Mouse (Mus musculus) heart, postnatal 4 days (tissue): ENCODE measurements around the gene Pcdh15. TPM values are rescaled to one million over a fixed set of nuclear protein-coding genes. Genes with fewer than 3 reads are reported as not detected.

Experiments used
- DNase-seq: peaks from one replicate; pipeline ENCODE4 v3.0.0; 2021
- total RNA-seq, 2 experiments: library from RNA; stranded (reverse); gene quantifications; 2 replicates each; pipeline ENCODE4 v1.2.3; 2021

Pcdh15 gene
- under 1 TPM; 0.54 to 0.74 TPM for total RNA-seq

- DNase-seq = peak; percentile 9
Observed at GRCm38 (mm10) chr10:73098966-73099845, at the start of gene Pcdh15. TSS of gene Pcdh15 (plus strand) at chr10:73099342.

GRCm38 (mm10) chr10:73052074-73052473 is 47.1 kb upstream of the Pcdh15 start:
- DNase-seq = no peak

GRCm38 (mm10) chr10:73059726-73060230 is 39.4 kb upstream of the Pcdh15 start:
- DNase-seq = no peak

DNA sequence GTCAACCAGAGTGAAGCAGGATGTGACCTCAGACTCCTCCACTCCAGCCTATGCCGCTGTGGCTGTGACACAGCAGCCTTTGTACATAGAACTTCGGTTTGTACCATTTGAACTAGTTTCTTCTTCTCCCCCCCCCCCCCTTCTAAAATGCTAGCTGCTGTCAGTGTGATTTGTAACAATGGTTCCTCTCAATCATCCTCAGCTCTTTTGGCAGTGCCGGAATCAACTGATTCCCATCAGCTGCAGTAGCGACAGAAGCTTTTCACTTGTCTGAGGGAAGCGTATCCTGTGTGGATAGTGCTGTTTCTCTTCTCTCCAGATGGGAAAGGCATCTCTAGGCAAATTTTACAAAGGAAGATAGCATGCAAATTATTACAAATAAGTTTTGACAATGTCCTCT is 12.4 kb upstream of the Pcdh15 start:
- DNase-seq = no peak

- no peak for DNase-seq
Observed at GRCm38 (mm10) chr10:73096531-73097135, 2.5 kb upstream of the Pcdh15 start.

- no peak for DNase-seq
Observed at GRCm38 (mm10) chr10:73097176-73097575, 2.0 kb upstream of the Pcdh15 start.

GRCm38 (mm10) chr10:73097979-73098378 is 1.2 kb upstream of the Pcdh15 start:
- DNase-seq = peak; percentile 72

GRCm38 (mm10) chr10:73099846-73100241 is 702 bp downstream of the Pcdh15 start:
- no peak for DNase-seq

- DNase-seq = peak; percentile 26
Observed at GRCm38 (mm10) chr10:73103383-73103994, 4.3 kb downstream of the Pcdh15 start.

GRCm38 (mm10) chr10:73105893-73106292 is 6.8 kb downstream of the Pcdh15 start:
- peak; percentile 54 for DNase-seq

DNA sequence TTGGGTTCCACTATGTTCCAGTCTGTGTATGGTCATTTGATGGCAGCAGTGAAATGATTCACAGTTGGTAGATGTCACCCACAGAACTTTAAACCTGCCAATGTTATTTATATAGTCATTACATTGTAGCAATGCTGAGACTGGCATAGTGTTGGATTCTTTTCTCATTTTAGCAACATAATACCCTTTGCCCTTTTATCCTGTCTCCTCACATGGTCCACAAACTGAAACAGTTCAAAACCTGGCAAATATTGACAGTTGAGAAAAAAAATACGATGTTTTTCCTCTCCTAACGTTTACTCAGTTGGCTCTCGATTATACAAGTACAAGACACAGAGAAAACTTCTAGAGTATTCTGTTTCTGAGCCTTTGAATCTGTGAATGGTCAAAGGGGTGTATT is 38.8 kb downstream of the Pcdh15 start:
- DNase-seq = no peak

- DNase-seq = no peak
Observed at GRCm38 (mm10) chr10:73147543-73147942, 48.4 kb downstream of the Pcdh15 start.

DNA sequence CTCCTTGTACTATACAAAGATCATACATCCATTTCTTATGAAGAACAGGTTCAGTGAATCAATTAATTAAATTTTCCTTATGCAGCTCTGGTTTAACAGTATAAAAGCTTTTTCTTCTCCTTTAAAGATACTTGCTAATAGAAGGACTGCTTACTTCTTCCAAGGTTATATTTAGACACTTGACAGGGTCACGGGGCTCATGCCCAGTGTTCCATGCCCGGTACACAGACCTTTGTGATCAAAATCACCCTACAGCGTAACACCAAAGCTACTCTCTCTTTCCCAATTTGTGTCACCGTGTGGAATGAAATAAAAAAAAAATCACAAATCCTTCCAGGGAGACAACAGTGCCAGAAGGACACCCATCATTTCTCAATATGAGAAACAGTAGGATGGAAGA is 48.8 kb downstream of the Pcdh15 start:
- DNase-seq = no peak

DNA sequence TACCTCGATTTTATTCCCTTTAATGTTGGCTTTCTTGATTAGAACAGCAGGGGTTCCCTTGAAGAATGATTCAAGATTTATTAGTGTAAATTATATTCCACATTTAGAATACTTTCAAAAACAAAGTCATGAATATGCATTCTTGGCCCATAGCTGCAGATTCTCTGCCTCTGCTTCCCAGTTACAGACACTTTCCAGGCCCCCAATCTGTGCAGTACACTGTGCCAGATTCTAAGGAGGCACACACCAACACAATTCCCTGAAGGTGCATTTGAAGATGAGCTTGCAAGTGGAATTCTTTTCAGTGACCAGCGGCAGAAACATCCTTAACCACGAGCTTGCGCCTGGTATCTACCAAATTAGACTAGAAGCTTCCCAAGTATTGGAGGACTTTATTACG is 55.4 kb downstream of the Pcdh15 start:
- DNase-seq = no peak

- no peak for DNase-seq
Observed at GRCm38 (mm10) chr10:73161757-73162156, 62.6 kb downstream of the Pcdh15 start.

DNA sequence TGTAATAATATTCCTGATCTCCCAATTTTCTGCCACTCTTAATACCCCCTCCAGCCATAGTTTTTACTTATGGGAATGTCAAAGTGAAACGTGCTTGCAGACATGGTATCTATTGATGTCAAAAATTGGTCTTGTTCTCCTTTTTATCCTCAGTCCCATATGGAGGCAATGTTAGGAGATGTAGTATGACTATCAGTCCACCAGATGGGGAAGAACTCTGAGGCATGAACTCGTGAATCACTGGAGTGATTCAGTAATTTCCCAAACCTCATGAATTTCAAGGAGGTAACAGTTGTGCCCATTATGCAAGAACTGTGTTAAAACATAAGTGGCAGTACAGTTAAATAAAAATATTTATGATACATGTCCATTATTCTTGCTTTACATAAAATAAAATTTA is 116.9 kb downstream of the Pcdh15 start:
- DNase-seq = no peak

- no peak for DNase-seq
Observed at GRCm38 (mm10) chr10:73242294-73242693, 143.2 kb downstream of the Pcdh15 start.

DNA sequence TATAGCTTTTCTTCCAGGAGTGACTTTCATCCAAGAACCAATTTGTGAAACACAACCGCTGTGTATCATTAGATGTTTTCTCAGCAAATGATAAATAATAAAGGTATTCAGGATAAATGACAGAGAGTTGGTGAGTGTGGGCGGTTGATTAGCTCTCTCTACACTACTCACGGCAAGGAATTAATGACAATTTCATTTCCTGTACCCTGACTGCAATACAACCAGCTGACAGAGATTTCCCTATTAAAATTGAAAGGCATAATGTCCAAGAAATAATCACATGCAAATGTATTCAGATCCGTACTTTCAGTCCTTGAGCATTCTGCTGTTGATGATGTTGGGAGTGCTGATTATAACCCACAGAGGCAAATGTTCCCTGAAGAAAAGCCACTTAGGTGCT is 181.3 kb downstream of the Pcdh15 start:
- DNase-seq = no peak

DNA sequence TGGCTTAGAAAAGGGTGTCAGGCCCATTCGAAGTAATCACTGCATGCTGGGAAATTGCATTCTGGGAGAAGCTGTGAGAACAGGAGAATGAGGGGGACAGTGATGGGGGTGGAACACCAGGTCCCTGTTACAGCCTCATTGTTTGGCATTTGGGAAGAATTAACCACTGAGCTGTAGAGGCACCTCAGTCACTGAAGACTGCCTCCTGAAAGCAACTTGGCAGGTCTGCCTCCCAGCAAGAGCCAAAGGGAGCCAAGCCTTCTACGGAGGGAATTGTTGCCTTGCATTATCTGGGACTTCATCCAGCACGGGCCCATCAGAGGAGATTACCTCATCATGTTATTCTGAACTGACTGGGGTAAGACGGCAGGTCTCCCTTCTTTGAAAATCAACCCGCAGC is 197.3 kb downstream of the Pcdh15 start:
- peak; percentile 12 for DNase-seq

DNA sequence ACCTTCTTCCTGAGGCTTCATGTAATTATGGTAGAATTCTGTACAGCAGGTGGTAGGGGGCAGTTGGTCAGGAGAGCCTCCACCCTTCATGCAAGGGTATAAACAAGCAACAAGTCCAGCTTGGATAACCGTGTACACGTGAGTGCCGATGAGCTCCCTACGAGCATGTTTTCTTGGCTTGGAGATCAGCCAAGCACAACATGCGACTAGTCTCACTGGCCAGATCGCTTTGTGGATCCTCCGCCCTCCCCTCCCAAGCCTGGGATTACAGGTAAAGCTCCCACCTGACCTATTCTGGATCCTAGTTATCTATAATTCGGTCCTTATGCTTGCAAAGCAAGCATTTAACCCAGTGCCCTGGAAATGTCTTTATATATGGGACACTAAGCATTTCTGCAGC is 202.8 kb downstream of the Pcdh15 start:
- DNase-seq = no peak

DNA sequence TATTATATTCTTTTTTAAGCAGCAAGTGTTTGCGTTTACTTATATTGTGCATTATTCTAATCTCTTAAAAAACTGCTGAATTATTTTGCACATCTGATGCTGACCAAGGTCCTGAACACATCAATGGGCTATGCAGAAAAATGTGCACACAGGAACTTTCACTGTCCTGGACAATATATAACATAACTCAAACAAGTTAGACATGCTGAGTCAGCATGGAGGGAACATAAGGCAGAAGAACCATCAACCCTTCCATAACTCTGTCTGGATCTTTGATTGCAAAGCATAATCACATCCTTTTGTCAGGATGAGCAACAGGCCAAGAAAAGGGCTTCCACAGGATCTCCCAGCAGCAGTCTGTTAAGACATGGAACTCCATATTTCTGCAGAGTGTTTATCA is 207.5 kb downstream of the Pcdh15 start:
- DNase-seq = no peak

GRCm38 (mm10) chr10:73326861-73327260 is 227.7 kb downstream of the Pcdh15 start:
- no peak for DNase-seq

DNA sequence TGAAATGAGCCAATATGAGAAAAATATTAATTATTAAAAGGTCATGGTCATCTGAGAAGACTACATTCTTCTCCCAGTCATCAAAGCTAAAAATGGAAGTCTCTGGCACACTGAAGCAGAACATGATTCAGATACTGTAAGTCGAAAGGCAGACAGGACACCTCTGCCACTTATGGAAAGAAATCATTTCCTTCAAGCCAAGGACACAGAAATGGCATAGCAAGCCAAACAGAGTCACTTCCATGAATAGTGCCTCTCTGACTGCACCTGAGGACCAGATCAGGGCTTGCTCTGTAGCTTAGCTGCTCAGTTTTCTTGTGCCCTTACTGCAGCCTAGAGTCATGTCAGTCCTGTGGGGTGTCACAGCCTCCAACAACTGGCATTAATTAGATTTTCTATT is 234.3 kb downstream of the Pcdh15 start:
- no peak for DNase-seq
